Mouse (Mus musculus) embryonic fibroblast, embryonic 13.5 days (primary cell): ENCODE data around the gene Depdc1a.

Source experiments
- CTCF ChIP-seq: IDR thresholded peaks from 2 replicates; pipeline ENCODE4 v1.5.1; 2011; ENCODE audit warnings: mild to moderate bottlenecking, control low read depth, low read length, moderate library complexity, borderline replicate concordance; ENCODE audit not compliant: insufficient read depth
- POLR2A ChIP-seq: IDR thresholded peaks from 2 replicates; pipeline ENCODE4 v1.6.1; 2011; ENCODE audit warnings: low read depth, mild to moderate bottlenecking, control low read depth, low read length, moderate library complexity

- TF ChIP-seq CTCF (no peak), POLR2A (no peak)
These were observed 13.7 kb downstream of the Depdc1a start for GRCm38 (mm10) chr3:159508899-159509298.
